Mouse (Mus musculus): ENCODE data around the gene Usp17le. TPM values are rescaled to one million over a fixed set of nuclear protein-coding genes. Genes with fewer than 3 reads are reported as not detected.
"Not testable (repeated sequence)": the region's sequence is repeated elsewhere in the genome, so short reads cannot be mapped to it uniquely, and the experiment has no call there.

Usp17le gene
- not detected in 2 replicates for polyA plus RNA-seq (2016; fragmentation: Nextera tagmentation; extraction: Ambion mirVana)

DNA sequence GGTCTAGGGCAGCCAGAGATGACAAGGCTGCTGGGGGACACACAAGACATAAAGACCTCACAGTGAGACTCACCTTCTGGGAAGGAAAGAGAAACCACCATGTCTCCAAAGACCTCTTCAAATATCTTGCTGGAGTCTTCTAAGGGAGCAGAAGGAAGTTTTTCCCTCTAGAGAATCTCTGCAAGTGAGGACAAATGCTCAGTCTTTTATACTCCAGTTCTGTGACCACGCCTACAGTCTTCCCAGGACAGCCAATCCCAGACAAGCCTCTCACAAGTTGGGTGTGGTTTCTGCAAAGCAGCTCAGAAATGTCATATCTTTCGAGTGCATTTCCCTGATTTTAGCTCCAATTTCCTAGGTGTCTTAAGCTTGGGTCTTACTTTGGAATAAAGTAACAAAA is at the start of gene Usp17le:
TSS of gene Usp17le (minus strand) at position 101 of the 400 bp plus-strand sequence.
- H3K4me1 ChIP-seq; H3K27ac ChIP-seq; ATAC-seq (ENCODE audit: insufficient number of reproducible peaks, insufficient read depth, low FRiP score, low TSS enrichment); H3K36me3 ChIP-seq; H3K27me3 ChIP-seq; H3K9ac ChIP-seq; H3K9me3 ChIP-seq; H3K4me3 ChIP-seq; H3K4me2 ChIP-seq (replicated peaks): not testable (repeated sequence)
- WGBS, result 69% methylated on average over 2 of the region's 2 CpGs

DNA sequence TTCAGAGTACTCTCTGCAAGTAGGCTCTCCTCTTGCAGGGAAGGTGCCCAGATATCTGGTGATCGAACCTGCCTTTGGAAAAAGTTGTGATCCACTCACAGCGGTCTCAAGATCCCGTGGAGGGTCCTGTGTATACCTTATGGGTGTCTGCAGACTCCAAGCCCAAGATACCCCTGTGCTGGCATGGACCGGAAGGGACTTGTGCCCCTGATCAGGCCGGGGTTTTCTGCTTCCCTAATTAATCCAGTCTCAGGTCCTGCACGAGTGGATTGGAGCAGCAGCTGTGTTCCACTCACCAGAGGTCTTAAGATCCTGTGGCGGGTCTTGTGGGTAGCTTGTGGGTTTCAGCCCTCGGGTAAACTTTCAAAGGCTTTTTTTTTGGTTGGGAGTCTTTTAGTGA is 33.1 kb upstream of the Usp17le start:
- H3K27me3 ChIP-seq; H3K9ac ChIP-seq; H3K4me1 ChIP-seq; H3K27ac ChIP-seq; ATAC-seq (ENCODE audit: insufficient number of reproducible peaks, insufficient read depth, low FRiP score, low TSS enrichment); H3K4me3 ChIP-seq; H3K36me3 ChIP-seq; H3K4me2 ChIP-seq (replicated peaks); H3K9me3 ChIP-seq: not testable (repeated sequence)
- WGBS, result 80% methylated on average over 8 of the region's 8 CpGs

- no peak overlapping the region for H3K27ac ChIP-seq
- no peak overlapping the region for H3K4me2 ChIP-seq (replicated peaks)
- H3K4me1 ChIP-seq, result no peaks in the 10 kb centered on the region
- H3K36me3 ChIP-seq, result no peaks in the 10 kb centered on the region
- no peaks in the 10 kb centered on the region for H3K9me3 ChIP-seq
- no peaks in the 10 kb centered on the region for H3K27me3 ChIP-seq
- 73% methylated on average over 1 of the region's 1 CpGs for WGBS
- no peak overlapping the region for H3K4me3 ChIP-seq
- no peak for ATAC-seq (ENCODE audit: insufficient number of reproducible peaks, insufficient read depth, low FRiP score, low TSS enrichment)
- H3K9ac ChIP-seq, result no peak overlapping the region
These were observed 13.5 kb upstream of the Usp17le start for GRCm38 (mm10) chr7:104790796-104791195.

Other genes starting within 250 kb of the Usp17le start
- gene Olfr651, start 227.3 kb downstream of the Usp17le start, polyA plus RNA-seq (2016; fragmentation: Nextera tagmentation; extraction: Ambion mirVana), result not detected in 2 replicates
- not detected in 2 replicates for gene Olfr652, start 216.6 kb downstream of the Usp17le start, polyA plus RNA-seq (2016; fragmentation: Nextera tagmentation; extraction: Ambion mirVana)
- gene Olfr653, start 200.2 kb downstream of the Usp17le start, polyA plus RNA-seq (2016; fragmentation: Nextera tagmentation; extraction: Ambion mirVana), result not detected in 2 replicates
- not detected in 2 replicates for gene Olfr654, start 190.4 kb downstream of the Usp17le start, polyA plus RNA-seq (2016; fragmentation: Nextera tagmentation; extraction: Ambion mirVana)
- not detected in 2 replicates for gene Olfr655, start 175.7 kb downstream of the Usp17le start, polyA plus RNA-seq (2016; fragmentation: Nextera tagmentation; extraction: Ambion mirVana)
- not detected in 2 replicates for gene Olfr656, start 163.5 kb downstream of the Usp17le start, polyA plus RNA-seq (2016; fragmentation: Nextera tagmentation; extraction: Ambion mirVana)
- not detected in 2 replicates for gene Olfr657, start 152.7 kb downstream of the Usp17le start, polyA plus RNA-seq (2016; fragmentation: Nextera tagmentation; extraction: Ambion mirVana)
- not detected in 2 replicates for gene Olfr658, start 130.2 kb downstream of the Usp17le start, polyA plus RNA-seq (2016; fragmentation: Nextera tagmentation; extraction: Ambion mirVana)
- not detected in 2 replicates for gene Olfr659, start 110.7 kb downstream of the Usp17le start, polyA plus RNA-seq (2016; fragmentation: Nextera tagmentation; extraction: Ambion mirVana)
- not detected in 2 replicates for gene Olfr661, start 91.0 kb downstream of the Usp17le start, polyA plus RNA-seq (2016; fragmentation: Nextera tagmentation; extraction: Ambion mirVana)
- gene Usp17lb, start 65.1 kb upstream of the Usp17le start, polyA plus RNA-seq (2016; fragmentation: Nextera tagmentation; extraction: Ambion mirVana), result not detected in 2 replicates
- gene Usp17la, start 79.5 kb upstream of the Usp17le start, polyA plus RNA-seq (2016; fragmentation: Nextera tagmentation; extraction: Ambion mirVana), result not detected in 2 replicates
- gene Olfr665, start 100.6 kb upstream of the Usp17le start, polyA plus RNA-seq (2016; fragmentation: Nextera tagmentation; extraction: Ambion mirVana), result not detected in 2 replicates
- gene Olfr666, start 118.5 kb upstream of the Usp17le start, polyA plus RNA-seq (2016; fragmentation: Nextera tagmentation; extraction: Ambion mirVana), result not detected in 2 replicates
- gene Olfr667, start 144.0 kb upstream of the Usp17le start, polyA plus RNA-seq (2016; fragmentation: Nextera tagmentation; extraction: Ambion mirVana), result not detected in 2 replicates
- gene Olfr668, start 150.6 kb upstream of the Usp17le start, polyA plus RNA-seq (2016; fragmentation: Nextera tagmentation; extraction: Ambion mirVana), result not detected in 2 replicates
- gene Olfr669, start 156.8 kb upstream of the Usp17le start, polyA plus RNA-seq (2016; fragmentation: Nextera tagmentation; extraction: Ambion mirVana), result not detected in 2 replicates
- not detected in 2 replicates for gene Olfr670, start 185.2 kb upstream of the Usp17le start, polyA plus RNA-seq (2016; fragmentation: Nextera tagmentation; extraction: Ambion mirVana)
- gene Olfr671, start 201.7 kb upstream of the Usp17le start, polyA plus RNA-seq (2016; fragmentation: Nextera tagmentation; extraction: Ambion mirVana), result not detected in 2 replicates
- not detected in 2 replicates for gene Olfr672, start 224.6 kb upstream of the Usp17le start, polyA plus RNA-seq (2016; fragmentation: Nextera tagmentation; extraction: Ambion mirVana)